Mouse (Mus musculus): ENCODE measurements around the gene Vmn2r27.

- no peak for TF ChIP-seq CTCF (conservative IDR thresholded peaks at IDR 0.05; ENCODE audit: insufficient read depth, insufficient read length, low read depth, low read length)
- TF ChIP-seq POLR2A (IDR thresholded peaks at IDR 0.05; ENCODE audit: low read depth, low read length) = no peak
These were observed 24.2 kb upstream of the Vmn2r27 start for GRCm38 (mm10) chr6:124255721-124256470.

All from kidney, adult 2 months (tissue).